Mouse (Mus musculus) thymus, adult 2 months (tissue): ENCODE measurements around the gene Clstn2.

ENCODE experiments used
- CTCF ChIP-seq: fragments of 200-500 bp; IDR thresholded peaks from 2 replicates; pipeline ENCODE4 v1.5.1; 2012; ENCODE audit warnings: mild to moderate bottlenecking, control low read depth, low read length, moderate library complexity, borderline replicate concordance; ENCODE audit not compliant: control insufficient read depth, poor library complexity, insufficient read depth; ENCODE audit errors: extremely low read depth
- POLR2A ChIP-seq: fragments of 200-500 bp; IDR thresholded peaks from 2 replicates; pipeline ENCODE4 v1.6.1; 2012; ENCODE audit warnings: mild to moderate bottlenecking, low read length, control low read depth, moderate library complexity; ENCODE audit not compliant: control insufficient read depth, poor library complexity, insufficient read depth; ENCODE audit errors: extremely low read depth

- no peak for TF ChIP-seq CTCF
- no peak for TF ChIP-seq POLR2A
These were observed 598.3 kb downstream of the Clstn2 start for GRCm38 (mm10) chr9:97434666-97435065.
